Mouse (Mus musculus): ENCODE measurements around the gene Gtf2a1l. TPM values are rescaled to one million over a fixed set of nuclear protein-coding genes. Genes with fewer than 3 reads are reported as not detected.
A peak's percentile ranks its signal among the peaks of the same experiment; 100 is the strongest.

Gtf2a1l gene
- polyA plus RNA-seq, 1 experiment from 2014 or later = not detected

- Histone ChIP-seq H3K4me2 (replicated peaks; ENCODE audit: low read depth) (no peak overlapping the region), H3K27ac (replicated peaks) (no peak overlapping the region), H3K27me3 (ENCODE audit: control insufficient read depth, insufficient read depth, low read length) (no peaks in the 10 kb centered on the region), H3K9me3 (ENCODE audit: control insufficient read depth, low read length) (no peaks in the 10 kb centered on the region), H3K4me3 (ENCODE audit: low read depth, low read length) (no peak overlapping the region), H3K9ac (ENCODE audit: low read length) (no peak overlapping the region), H3K4me1 (replicated peaks; ENCODE audit: control insufficient read depth, insufficient read depth) (no peaks in the 10 kb centered on the region), H3K36me3 (ENCODE audit: control insufficient read depth, insufficient read depth, low read length) (0 out of 2 replicates have a peak, but pooled peaks cover 3% of the 10 kb centered on the region)
- no peak for ATAC-seq (ENCODE audit: low FRiP score, low TSS enrichment)
- TF ChIP-seq EP300 (optimal IDR thresholded peaks at IDR 0.05) (no peak), CTCF (IDR thresholded peaks at IDR 0.05; ENCODE audit: low read depth) (no peak)
- WGBS = 69% methylated on average over 4 of the region's 4 CpGs
- DNase-seq (ENCODE audit: low spot score) = no peak
These were observed 15.1 kb upstream of the Gtf2a1l start for GRCm38 (mm10) chr17:88653375-88653769.

DNA sequence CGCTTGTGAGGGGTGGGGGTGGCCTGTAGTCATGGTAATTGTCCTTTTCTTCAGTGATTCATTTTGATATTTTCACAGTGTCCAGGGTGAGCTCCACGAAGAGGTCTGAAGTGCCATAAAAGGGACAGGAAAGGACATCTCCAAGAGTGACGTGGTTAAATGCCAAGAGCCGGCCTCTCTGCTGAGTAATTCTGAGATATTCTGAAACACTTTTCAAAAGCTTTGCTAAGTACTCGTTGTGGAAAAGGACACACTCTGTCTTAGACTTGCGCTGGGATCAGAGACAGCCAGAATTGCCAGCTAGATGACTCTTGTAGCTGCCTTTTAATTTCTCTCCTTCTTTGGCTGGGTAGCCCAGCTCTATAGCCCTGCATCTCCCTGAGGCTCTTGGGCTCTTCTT, 9.9 kb upstream of the Gtf2a1l start:
- WGBS = 74% methylated on average over 6 of the region's 6 CpGs
- TF ChIP-seq CTCF (IDR thresholded peaks at IDR 0.05; ENCODE audit: low read depth) (no peak), EP300 (optimal IDR thresholded peaks at IDR 0.05) (no peak)
- DNase-seq (ENCODE audit: low spot score) (no peak), ATAC-seq (ENCODE audit: low FRiP score, low TSS enrichment) (no peak)
- Histone ChIP-seq H3K27ac (replicated peaks) (no peak overlapping the region), H3K36me3 (ENCODE audit: control insufficient read depth, insufficient read depth, low read length) (no peaks in the 10 kb centered on the region), H3K9me3 (ENCODE audit: control insufficient read depth, low read length) (no peaks in the 10 kb centered on the region), H3K27me3 (ENCODE audit: control insufficient read depth, insufficient read depth, low read length) (no peaks in the 10 kb centered on the region), H3K9ac (ENCODE audit: low read length) (no peak overlapping the region), H3K4me3 (ENCODE audit: low read depth, low read length) (no peak overlapping the region), H3K4me1 (replicated peaks; ENCODE audit: control insufficient read depth, insufficient read depth) (no peaks in the 10 kb centered on the region), H3K4me2 (replicated peaks; ENCODE audit: low read depth) (no peak overlapping the region)

GRCm38 (mm10) chr17:88666076-88666475, 2.4 kb upstream of the Gtf2a1l start:
- no peak for ATAC-seq (ENCODE audit: low FRiP score, low TSS enrichment)
- no peak overlapping the region for H3K27ac ChIP-seq (replicated peaks)
- DNase-seq (ENCODE audit: low spot score) = no peak
- TF ChIP-seq CTCF (IDR thresholded peaks at IDR 0.05; ENCODE audit: low read depth) (no peak), EP300 (optimal IDR thresholded peaks at IDR 0.05) (no peak)
- 66% methylated on average over 2 of the region's 2 CpGs for WGBS
- H3K36me3 ChIP-seq (ENCODE audit: control insufficient read depth, insufficient read depth, low read length) = no peaks in the 10 kb centered on the region
- H3K27me3 ChIP-seq (ENCODE audit: control insufficient read depth, insufficient read depth, low read length) = no peaks in the 10 kb centered on the region
- H3K4me3 ChIP-seq (ENCODE audit: low read depth, low read length) = no peak overlapping the region
- H3K4me1 ChIP-seq (replicated peaks; ENCODE audit: control insufficient read depth, insufficient read depth) = no peaks in the 10 kb centered on the region
- H3K9ac ChIP-seq (ENCODE audit: low read length) = no peak overlapping the region
- no peaks in the 10 kb centered on the region for H3K9me3 ChIP-seq (ENCODE audit: control insufficient read depth, low read length)
- no peak overlapping the region for H3K4me2 ChIP-seq (replicated peaks; ENCODE audit: low read depth)

DNA sequence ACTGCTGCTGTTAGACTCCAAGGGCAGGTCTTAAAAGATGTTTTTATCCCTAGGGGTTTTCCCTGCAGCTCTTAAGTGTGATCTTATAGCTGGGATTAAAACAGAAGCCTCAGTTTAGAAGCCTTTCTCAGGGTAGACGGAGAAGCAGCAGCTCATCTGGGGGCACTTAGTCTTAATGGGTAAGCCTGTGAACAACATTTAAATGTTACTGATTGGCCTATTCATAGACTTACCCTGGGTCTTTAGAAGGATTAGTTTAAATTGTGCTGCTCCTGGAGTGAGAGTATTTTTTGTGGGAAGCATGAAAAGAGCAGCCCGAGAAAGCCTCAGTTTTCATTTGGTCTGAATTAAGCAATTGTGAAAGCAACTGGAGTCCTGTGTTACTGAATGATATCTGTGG, 1.5 kb downstream of the Gtf2a1l start:
- Histone ChIP-seq H3K27me3 (ENCODE audit: control insufficient read depth, insufficient read depth, low read length) (no peaks in the 10 kb centered on the region), H3K4me3 (ENCODE audit: low read depth, low read length) (no peak overlapping the region), H3K9me3 (ENCODE audit: control insufficient read depth, low read length) (no peaks in the 10 kb centered on the region), H3K27ac (replicated peaks) (no peak overlapping the region), H3K4me2 (replicated peaks; ENCODE audit: low read depth) (no peak overlapping the region), H3K9ac (ENCODE audit: low read length) (no peak overlapping the region), H3K36me3 (ENCODE audit: control insufficient read depth, insufficient read depth, low read length) (no peaks in the 10 kb centered on the region), H3K4me1 (replicated peaks; ENCODE audit: control insufficient read depth, insufficient read depth) (no peaks in the 10 kb centered on the region)
- WGBS = 62% methylated on average over 2 of the region's 2 CpGs
- DNase-seq (ENCODE audit: low spot score) (no peak), ATAC-seq (ENCODE audit: low FRiP score, low TSS enrichment) (no peak)
- no peak for TF ChIP-seq EP300 (optimal IDR thresholded peaks at IDR 0.05)
- TF ChIP-seq CTCF (IDR thresholded peaks at IDR 0.05; ENCODE audit: low read depth) = no peak

DNA sequence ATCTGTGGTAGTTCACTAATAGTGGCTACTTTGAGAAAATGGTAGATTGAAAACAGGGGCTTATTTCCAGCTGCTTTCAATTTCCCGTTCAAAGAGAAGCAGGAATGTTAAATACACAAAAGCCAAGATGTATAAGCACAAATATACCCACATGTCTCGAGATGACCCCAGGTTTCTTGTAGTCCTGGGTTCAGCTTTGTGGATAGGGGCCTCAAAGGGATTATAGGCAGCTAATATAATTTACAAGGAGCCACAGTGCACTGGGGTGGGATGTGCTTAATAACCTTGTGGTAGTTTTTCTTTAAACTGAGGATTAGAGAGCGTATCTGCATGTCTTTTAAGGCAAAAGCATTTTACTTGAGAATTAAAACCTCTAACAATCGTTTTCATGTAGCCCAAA, 2.3 kb downstream of the Gtf2a1l start:
- Histone ChIP-seq H3K4me1 (replicated peaks; ENCODE audit: control insufficient read depth, insufficient read depth) (no peaks in the 10 kb centered on the region), H3K27ac (replicated peaks) (no peak overlapping the region), H3K9me3 (ENCODE audit: control insufficient read depth, low read length) (no peaks in the 10 kb centered on the region), H3K4me3 (ENCODE audit: low read depth, low read length) (no peak overlapping the region), H3K27me3 (ENCODE audit: control insufficient read depth, insufficient read depth, low read length) (no peaks in the 10 kb centered on the region), H3K36me3 (ENCODE audit: control insufficient read depth, insufficient read depth, low read length) (no peaks in the 10 kb centered on the region), H3K9ac (ENCODE audit: low read length) (no peak overlapping the region), H3K4me2 (replicated peaks; ENCODE audit: low read depth) (no peak overlapping the region)
- WGBS = 35% methylated on average over 4 of the region's 4 CpGs
- no peak for DNase-seq (ENCODE audit: low spot score)
- no peak for TF ChIP-seq EP300 (optimal IDR thresholded peaks at IDR 0.05)
- no peak for TF ChIP-seq CTCF (IDR thresholded peaks at IDR 0.05; ENCODE audit: low read depth)
- no peak for ATAC-seq (ENCODE audit: low FRiP score, low TSS enrichment)

GRCm38 (mm10) chr17:88675310-88676309, 7.2 kb downstream of the Gtf2a1l start:
- ATAC-seq (ENCODE audit: low FRiP score, low TSS enrichment) = no peak
- 89% methylated on average over 23 of the region's 23 CpGs for WGBS

More at GRCm38 (mm10) chr17:88675310-88676309, 7.2 kb downstream of the Gtf2a1l start:
- peak; percentile 31; the same call in 1 of the 2 replicates for TF ChIP-seq CTCF (IDR thresholded peaks at IDR 0.05; ENCODE audit: low read depth)
- TF ChIP-seq EP300 (optimal IDR thresholded peaks at IDR 0.05) = no peak
- Histone ChIP-seq H3K4me1 (replicated peaks; ENCODE audit: control insufficient read depth, insufficient read depth) (no peaks in the 10 kb centered on the region), H3K36me3 (ENCODE audit: control insufficient read depth, insufficient read depth, low read length) (no peaks in the 10 kb centered on the region), H3K4me2 (replicated peaks; ENCODE audit: low read depth) (no peak overlapping the region), H3K9me3 (ENCODE audit: control insufficient read depth, low read length) (no peaks in the 10 kb centered on the region), H3K27ac (replicated peaks) (no peak overlapping the region), H3K4me3 (ENCODE audit: low read depth, low read length) (no peak overlapping the region), H3K27me3 (ENCODE audit: control insufficient read depth, insufficient read depth, low read length) (no peaks in the 10 kb centered on the region), H3K9ac (ENCODE audit: low read length) (no peak overlapping the region)
- no peak for DNase-seq (ENCODE audit: low spot score)
